Mouse (Mus musculus): Measurements from ENCODE around the gene Rps6. TPM values are rescaled to one million over a fixed set of nuclear protein-coding genes. Genes with fewer than 3 reads are reported as not detected.

Rps6 gene
- polyA plus RNA-seq, 1 experiment = 618 TPM

DNA sequence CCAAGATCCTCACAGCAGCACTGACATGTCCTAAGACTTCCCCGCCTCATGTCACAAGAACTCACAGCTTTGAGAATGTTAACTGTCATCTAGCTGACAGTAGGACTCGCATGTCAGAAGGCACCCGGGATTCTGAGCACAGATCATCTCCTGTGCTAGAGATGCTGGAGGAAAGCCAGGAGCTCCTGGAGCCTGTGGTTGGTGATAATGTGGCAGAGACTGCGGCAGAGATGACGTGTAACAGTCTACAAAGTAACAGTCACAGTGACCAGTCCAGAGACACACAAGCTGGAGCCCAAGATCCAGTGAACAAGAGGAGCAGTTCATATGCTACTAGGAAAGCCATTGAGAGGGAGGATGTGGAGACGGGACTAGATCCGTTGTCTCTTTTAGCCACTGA, 32.1 kb downstream of the Rps6 start:
- H3K36me3 ChIP-seq (ENCODE audit: control insufficient read depth, insufficient read depth, low read length) = peaks cover 22% of the 10 kb centered on the region
- H3K27ac ChIP-seq (ENCODE audit: insufficient read depth, low read length) = no peak overlapping the region
- no peaks in the 10 kb centered on the region for H3K27me3 ChIP-seq (ENCODE audit: control insufficient read depth, insufficient read depth, low read length)
- DNase-seq (ENCODE audit: low read depth in 1 of 2, low spot score in 2 of 2) = no peak
- TF ChIP-seq POLR2A (IDR thresholded peaks at IDR 0.05; ENCODE audit: low read depth, low read length) (no peak), CTCF (IDR thresholded peaks at IDR 0.05; ENCODE audit: extremely low read depth, insufficient read depth, insufficient read length, insufficient replicate concordance) (no peak)
- no peaks in the 10 kb centered on the region for H3K4me1 ChIP-seq (ENCODE audit: control insufficient read depth, insufficient read depth, insufficient read length)
- WGBS = 90% methylated on average over 7 of the region's 7 CpGs
- no peak overlapping the region for H3K4me3 ChIP-seq (ENCODE audit: extremely low read depth, insufficient read depth, insufficient read length)

- peaks cover 17% of the 10 kb centered on the region for H3K36me3 ChIP-seq (ENCODE audit: control insufficient read depth, insufficient read depth, low read length)
- peak; percentile 5 to 7 for DNase-seq (ENCODE audit: low read depth in 1 of 2, low spot score in 2 of 2)
- H3K27ac ChIP-seq (ENCODE audit: insufficient read depth, low read length) = no peak overlapping the region
- H3K4me3 ChIP-seq (ENCODE audit: extremely low read depth, insufficient read depth, insufficient read length) = no peak overlapping the region
- no peaks in the 10 kb centered on the region for H3K4me1 ChIP-seq (ENCODE audit: control insufficient read depth, insufficient read depth, insufficient read length)
- TF ChIP-seq CTCF (IDR thresholded peaks at IDR 0.05; ENCODE audit: extremely low read depth, insufficient read depth, insufficient read length, insufficient replicate concordance) (peak; percentile 23; the same call in 1 of the 2 replicates), POLR2A (IDR thresholded peaks at IDR 0.05; ENCODE audit: low read depth, low read length) (no peak)
- no peaks in the 10 kb centered on the region for H3K27me3 ChIP-seq (ENCODE audit: control insufficient read depth, insufficient read depth, low read length)
- WGBS = 91% methylated on average over 2 of the region's 2 CpGs
These were observed 34.0 kb downstream of the Rps6 start for GRCm38 (mm10) chr4:86823169-86823568.

DNA sequence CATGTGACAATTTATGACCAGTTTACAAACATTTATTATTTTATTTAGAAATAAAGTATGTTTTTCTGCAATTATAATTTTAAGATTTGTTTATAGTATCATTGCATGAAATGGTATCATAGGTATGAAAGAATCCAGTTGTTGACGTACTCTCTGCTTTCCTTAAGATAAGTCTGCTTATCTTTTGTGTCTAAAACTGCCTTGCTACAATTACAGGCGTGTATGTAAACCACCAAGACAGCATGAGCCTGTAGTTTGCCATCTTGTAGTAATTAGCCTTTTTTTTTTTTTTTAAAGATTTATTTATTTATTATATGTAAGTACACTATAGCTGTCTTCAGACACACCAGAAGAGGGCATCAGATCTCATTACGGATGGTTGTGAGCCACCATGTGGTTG, 42.4 kb downstream of the Rps6 start:
- Histone ChIP-seq H3K27ac (ENCODE audit: insufficient read depth, low read length) (no peak overlapping the region), H3K4me1 (ENCODE audit: control insufficient read depth, insufficient read depth, insufficient read length) (no peaks in the 10 kb centered on the region), H3K4me3 (ENCODE audit: extremely low read depth, insufficient read depth, insufficient read length) (no peak overlapping the region), H3K36me3 (ENCODE audit: control insufficient read depth, insufficient read depth, low read length) (peaks cover 4% of the 10 kb centered on the region), H3K27me3 (ENCODE audit: control insufficient read depth, insufficient read depth, low read length) (no peaks in the 10 kb centered on the region)
- no peak for TF ChIP-seq CTCF (IDR thresholded peaks at IDR 0.05; ENCODE audit: extremely low read depth, insufficient read depth, insufficient read length, insufficient replicate concordance)
- no peak for TF ChIP-seq POLR2A (IDR thresholded peaks at IDR 0.05; ENCODE audit: low read depth, low read length)
- WGBS = 86% methylated on average over 3 of the region's 3 CpGs
- DNase-seq (ENCODE audit: low read depth in 1 of 2, low spot score in 2 of 2) = no peak

GRCm38 (mm10) chr4:86810604-86811003, 46.6 kb downstream of the Rps6 start:
- DNase-seq (ENCODE audit: low read depth in 1 of 2, low spot score in 2 of 2) = no peak
- 77% methylated on average over 2 of the region's 2 CpGs for WGBS
- no peaks in the 10 kb centered on the region for H3K4me1 ChIP-seq (ENCODE audit: control insufficient read depth, insufficient read depth, insufficient read length)
- no peaks in the 10 kb centered on the region for H3K27me3 ChIP-seq (ENCODE audit: control insufficient read depth, insufficient read depth, low read length)
- TF ChIP-seq CTCF (IDR thresholded peaks at IDR 0.05; ENCODE audit: extremely low read depth, insufficient read depth, insufficient read length, insufficient replicate concordance) (peak; percentile 3; the same call in 1 of the 2 replicates), POLR2A (IDR thresholded peaks at IDR 0.05; ENCODE audit: low read depth, low read length) (no peak)
- H3K27ac ChIP-seq (ENCODE audit: insufficient read depth, low read length) = no peak overlapping the region
- no peak overlapping the region for H3K4me3 ChIP-seq (ENCODE audit: extremely low read depth, insufficient read depth, insufficient read length)
- peaks cover 7% of the 10 kb centered on the region for H3K36me3 ChIP-seq (ENCODE audit: control insufficient read depth, insufficient read depth, low read length)

Other genes with a start within 250 kb of the Rps6 start
- 8.8 and 14.3 TPM in 2 replicates for gene Haus6, start 245.4 kb downstream of the Rps6 start, polyA plus RNA-seq (2012; rRNA removed)
- 40.5 and 41.3 TPM in 2 replicates for gene Plin2, start 187.4 kb downstream of the Rps6 start, polyA plus RNA-seq (2012; rRNA removed)
- gene Dennd4c, start 108.9 kb downstream of the Rps6 start, polyA plus RNA-seq (2012; rRNA removed) = 2.0 and 2.4 TPM in 2 replicates
- 1.9 and 2.1 TPM in 2 replicates for gene Acer2, start 17.0 kb upstream of the Rps6 start, polyA plus RNA-seq (2012; rRNA removed)